Mouse (Mus musculus): ENCODE measurements around the gene Skap2. TPM values are rescaled to one million over a fixed set of nuclear protein-coding genes. Genes with fewer than 3 reads are reported as not detected.

Skap2 gene
- total RNA-seq, 2 experiments from 2014 or later: 18.5 to 44.3 TPM

DNA sequence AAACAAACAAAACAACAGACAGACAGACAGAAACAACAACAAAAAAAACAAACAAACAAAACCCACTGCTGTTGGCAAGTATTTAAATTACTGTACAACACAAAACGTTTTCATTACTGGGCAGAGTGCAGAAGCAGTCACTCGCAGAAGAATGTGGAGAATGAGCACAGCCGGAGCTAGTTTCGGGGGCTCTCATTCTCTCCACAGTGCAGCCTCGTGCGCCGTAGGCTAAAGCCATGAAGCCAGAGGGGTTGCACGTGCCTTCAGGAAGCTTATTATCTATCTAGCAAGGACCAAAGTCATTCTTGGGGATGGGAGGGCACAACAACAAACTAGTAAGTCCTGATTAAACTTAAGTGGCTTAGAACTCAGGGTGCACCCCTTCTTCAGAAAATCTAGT lies 152.0 kb downstream of the Skap2 start:
- no peak for ATAC-seq (replicated peaks; ENCODE audit: low FRiP score, low TSS enrichment, poor library complexity, severe bottlenecking)

DNA sequence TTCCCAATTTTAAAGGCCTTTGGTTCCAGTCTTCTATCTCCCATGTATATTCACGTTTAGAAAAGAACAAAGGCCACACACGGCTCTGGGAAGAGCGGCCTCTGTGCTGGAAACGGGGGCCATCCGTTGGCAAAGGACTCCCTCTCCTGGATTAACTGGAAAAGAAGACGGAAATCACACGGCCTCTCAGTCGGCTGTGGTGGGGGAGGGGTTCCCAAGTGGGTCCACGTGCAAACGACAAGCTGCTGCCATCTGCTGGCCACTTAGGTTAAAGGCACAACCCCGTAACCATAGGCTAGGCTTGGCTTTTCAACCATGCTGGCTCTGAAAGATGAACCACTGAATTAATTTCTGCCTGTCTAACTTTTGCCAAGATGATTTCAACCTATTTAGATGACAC lies 154.5 kb downstream of the Skap2 start:
- ATAC-seq (replicated peaks; ENCODE audit: low FRiP score, low TSS enrichment, poor library complexity, severe bottlenecking): peak; percentile 98

DNA sequence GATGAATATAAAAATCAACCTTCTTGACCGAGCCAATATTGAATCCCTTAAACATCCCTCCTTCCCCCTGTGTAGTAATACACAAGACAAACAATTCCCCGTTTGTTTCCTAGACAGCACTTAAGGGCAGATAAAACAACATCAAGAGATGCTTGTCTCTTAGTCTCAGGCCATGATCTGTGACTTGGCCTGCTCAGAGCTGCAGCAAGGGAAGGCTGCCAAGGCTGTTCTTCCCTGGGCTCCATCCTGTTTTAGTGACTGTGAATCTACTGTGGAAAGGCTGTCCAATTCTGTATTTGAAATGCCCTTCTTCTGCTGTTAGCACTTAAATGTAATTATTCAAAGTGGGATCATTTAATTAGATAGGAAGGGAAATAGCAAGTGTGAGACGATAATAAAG lies 159.1 kb downstream of the Skap2 start:
- no peak for ATAC-seq (replicated peaks; ENCODE audit: low FRiP score, low TSS enrichment, poor library complexity, severe bottlenecking)

DNA sequence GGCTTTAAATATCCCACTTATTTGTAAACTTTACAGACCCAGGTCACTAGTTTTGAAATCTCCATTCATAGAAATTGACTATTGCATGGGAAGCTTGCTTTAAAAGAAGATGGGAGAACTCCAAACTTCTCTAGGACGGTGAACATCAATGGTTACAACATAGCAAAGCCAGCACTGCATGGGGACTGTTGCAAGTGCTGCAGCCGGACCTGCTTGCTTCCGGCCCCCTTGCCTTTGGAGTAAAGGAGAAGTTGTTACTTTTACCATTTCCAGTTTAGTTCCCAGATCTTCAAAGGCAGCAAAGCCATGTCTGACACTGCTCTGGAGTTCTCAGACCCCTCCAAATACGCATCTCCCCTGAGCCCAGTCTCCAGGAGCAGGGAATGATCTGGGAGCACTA lies 159.7 kb downstream of the Skap2 start:
- ATAC-seq (replicated peaks; ENCODE audit: low FRiP score, low TSS enrichment, poor library complexity, severe bottlenecking): no peak

GRCm38 (mm10) chr6:51851544-51851943 lies 160.8 kb downstream of the Skap2 start:
- no peak for ATAC-seq (replicated peaks; ENCODE audit: low FRiP score, low TSS enrichment, poor library complexity, severe bottlenecking)

DNA sequence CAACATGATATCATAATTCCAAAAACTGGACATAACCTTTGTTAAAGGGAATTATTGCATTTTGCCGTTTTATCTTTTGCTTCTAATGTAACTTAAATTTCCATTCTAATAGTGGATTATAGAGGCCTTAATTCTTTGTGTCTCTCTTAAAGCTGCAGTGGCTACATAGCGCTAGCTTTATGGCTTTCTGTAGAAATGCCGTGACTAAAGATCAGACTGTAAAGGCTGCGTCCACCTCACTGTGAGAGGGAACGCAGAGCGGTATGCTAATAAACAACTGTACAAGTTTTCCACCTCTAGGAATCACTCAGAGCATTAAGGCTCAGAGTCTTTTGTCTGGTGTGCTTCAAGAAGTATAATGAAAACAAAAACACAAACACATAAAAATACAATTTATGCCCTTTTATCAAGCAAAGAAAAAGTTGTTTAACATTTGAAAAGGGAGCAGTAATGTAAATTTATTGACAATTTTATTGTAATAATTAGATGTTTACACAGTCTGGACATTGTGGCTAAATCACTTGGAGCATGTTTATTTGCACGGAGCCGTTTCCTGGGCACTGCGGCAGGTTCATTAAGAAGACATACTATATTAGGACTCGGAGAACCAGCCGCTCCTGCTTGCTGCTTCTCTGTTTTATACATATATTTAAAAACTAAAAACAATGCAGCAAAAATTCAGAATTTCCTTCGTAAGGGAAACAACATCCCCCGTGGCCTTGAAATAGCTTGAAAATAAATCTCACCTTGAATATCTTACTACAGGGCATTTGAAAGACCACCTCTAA lies 162.1 kb downstream of the Skap2 start:
- ATAC-seq (replicated peaks; ENCODE audit: low FRiP score, low TSS enrichment, poor library complexity, severe bottlenecking): no peak

DNA sequence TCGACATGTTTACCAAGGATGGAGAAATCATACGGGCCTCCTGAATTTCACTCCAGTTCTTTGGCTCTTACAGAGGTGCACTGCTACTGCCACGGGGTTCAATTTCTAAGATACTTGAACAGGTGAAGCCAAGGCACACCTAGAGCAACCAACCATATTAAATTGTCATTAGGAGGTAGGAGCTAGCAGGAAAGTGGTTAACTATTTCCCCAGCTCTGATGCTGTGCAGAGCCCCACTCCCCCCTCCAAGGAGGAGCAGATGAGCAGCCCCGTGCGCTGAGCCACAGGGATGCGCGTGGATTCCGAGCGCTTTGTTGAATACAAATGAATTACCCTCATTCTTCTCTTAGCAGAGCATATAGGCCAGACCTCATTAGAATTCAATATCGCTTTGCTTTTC lies 162.8 kb downstream of the Skap2 start:
- ATAC-seq (replicated peaks; ENCODE audit: low FRiP score, low TSS enrichment, poor library complexity, severe bottlenecking): no peak

DNA sequence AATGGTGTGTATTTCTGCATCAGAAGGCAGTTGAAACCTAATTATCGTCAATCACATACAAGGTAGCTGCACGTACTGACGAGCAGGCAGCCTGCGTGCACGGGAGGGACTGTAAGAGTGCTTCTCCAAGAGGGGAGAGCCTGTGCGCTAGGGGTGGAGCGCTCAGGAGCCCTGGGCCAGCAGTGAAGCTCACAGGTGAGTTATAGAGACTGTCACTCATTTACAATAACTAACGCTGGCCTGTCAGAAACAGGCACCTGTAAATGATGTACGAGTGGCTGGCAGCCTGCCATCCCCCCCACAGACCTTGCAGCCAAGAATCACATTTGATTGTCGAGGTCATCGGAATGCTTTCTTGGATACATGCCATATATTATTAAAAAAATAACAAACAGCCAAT lies 168.2 kb downstream of the Skap2 start:
- ATAC-seq (replicated peaks; ENCODE audit: low FRiP score, low TSS enrichment, poor library complexity, severe bottlenecking): no peak

DNA sequence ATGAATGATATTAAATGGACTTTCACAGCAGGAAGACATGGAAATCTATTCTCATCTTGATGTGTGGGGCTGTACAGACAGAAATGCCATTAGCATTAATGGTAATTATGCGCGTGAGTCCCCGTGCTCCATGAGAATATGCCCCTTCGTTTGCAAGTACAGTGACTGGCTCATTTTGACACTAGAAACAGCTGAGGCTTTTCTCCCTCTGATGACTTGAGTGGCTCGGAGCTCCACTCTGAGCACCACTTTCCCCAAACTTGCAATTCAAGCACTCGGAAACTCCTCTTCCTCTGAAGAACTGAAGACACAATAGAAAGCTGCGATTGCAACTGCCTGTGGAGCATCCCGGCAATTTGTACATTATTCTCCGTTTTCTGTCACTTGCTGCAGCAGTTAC lies 169.3 kb downstream of the Skap2 start:
- ATAC-seq (replicated peaks; ENCODE audit: low FRiP score, low TSS enrichment, poor library complexity, severe bottlenecking): no peak

DNA sequence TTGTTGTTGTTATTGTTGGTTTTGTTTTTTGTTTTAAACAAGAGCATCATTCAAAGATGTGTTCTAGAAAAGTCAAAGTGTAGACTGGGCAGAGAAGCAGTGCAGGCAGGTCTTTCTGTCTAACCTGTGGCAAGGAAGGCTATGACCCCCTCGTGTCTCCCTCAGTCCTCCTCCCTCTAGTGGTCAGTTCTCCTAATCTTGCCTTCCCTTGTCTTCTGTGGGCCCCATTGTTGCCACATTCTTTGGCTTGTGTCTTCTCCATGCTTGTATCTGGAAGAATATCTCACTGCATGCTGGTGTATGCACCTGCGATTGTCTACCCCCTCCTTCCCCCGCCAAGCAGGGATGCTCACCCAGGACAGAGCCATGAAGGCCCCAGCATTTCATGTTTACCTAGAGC lies 174.2 kb downstream of the Skap2 start:
- ATAC-seq (replicated peaks; ENCODE audit: low FRiP score, low TSS enrichment, poor library complexity, severe bottlenecking): no peak

DNA sequence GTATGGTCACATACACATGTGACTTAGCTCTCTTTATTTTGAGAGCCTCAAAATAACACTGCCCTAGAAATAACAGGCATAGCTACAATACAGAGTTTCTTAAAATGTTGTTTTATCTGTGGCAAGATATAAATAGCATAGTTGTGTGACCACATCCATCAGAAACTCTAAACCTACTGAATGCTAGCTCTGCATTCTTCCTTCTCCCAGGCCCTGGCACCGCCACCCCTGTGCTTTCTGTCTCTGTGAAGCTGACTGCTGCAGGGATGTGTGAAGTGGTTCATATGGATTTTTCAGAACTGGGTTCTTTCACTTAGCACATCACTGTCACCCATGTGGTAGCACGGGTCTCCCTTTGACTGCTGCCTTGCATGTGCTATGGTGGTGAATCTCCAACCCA lies 179.0 kb downstream of the Skap2 start:
- ATAC-seq (replicated peaks; ENCODE audit: low FRiP score, low TSS enrichment, poor library complexity, severe bottlenecking): no peak

DNA sequence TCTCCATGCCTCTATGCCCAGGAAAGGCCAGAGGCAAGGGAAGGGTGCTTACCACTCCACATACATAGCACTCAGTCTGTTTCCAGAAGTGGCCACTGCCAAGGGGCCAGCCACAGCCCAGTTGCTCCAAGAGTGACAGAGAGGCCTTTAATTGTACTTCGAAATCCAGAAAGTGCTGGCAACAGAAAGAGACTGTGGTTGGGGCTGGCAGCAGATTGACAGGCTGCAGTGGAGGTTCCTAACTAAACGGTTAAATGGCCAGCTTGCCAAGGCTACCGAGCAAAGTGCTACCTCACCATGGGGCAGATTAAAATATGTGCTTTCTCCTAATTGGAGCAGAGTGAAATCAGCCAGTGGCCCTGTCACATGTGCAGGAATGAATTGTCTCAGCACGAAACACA lies 186.7 kb downstream of the Skap2 start:
- ATAC-seq (replicated peaks; ENCODE audit: low FRiP score, low TSS enrichment, poor library complexity, severe bottlenecking): no peak

DNA sequence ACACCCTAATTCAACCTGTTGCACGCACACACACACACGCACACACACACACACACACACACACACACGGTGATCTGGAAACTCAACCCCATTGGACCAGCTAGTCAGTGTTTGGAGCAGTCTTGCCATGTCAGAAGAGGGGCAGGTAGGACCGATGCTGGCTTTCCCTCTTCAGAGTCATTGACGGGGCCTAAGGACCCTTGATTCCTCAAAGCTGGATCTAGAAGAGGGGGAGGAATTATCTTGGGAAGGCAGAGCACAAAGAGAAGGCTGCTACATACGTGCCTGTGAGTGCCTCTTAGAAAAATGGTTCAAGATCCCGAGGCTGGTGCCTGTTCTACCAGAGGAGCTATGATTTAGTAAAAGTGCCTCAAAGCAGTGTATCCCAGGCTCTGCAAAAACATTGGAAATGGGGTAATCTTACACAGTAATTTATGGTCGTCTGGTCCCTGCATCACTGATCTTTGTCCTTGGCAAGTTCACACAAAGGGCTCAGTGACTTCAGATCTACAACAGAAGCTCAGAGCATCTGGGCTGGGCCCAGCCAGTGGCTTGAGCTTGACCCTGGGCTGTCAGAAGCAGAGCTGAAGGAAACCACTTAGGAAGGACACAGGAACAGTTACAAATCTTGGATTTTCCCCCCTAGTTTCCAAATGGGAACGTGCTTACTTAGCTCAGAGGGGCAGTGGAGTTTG lies 188.1 kb downstream of the Skap2 start:
- ATAC-seq (replicated peaks; ENCODE audit: low FRiP score, low TSS enrichment, poor library complexity, severe bottlenecking): no peak

DNA sequence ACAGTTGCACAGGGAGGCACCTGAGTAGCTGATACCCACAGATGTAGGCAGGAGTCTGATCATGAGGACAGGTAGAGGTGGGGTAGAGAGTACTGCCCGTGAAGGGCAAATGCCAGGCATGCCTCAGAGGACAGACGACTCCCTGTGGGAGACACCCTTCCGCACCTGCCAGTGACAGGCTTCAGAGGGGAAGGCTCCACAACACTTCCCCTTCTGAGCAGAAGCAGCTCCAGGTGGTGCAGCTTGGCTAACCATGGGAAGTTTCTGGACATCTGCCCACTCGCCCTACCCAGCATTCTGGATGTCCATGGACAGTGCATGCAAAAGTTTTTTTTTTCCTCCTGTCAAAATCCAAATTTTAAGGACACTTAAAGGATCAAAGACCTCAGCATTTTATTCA lies 190.3 kb downstream of the Skap2 start:
- no peak for ATAC-seq (replicated peaks; ENCODE audit: low FRiP score, low TSS enrichment, poor library complexity, severe bottlenecking)

DNA sequence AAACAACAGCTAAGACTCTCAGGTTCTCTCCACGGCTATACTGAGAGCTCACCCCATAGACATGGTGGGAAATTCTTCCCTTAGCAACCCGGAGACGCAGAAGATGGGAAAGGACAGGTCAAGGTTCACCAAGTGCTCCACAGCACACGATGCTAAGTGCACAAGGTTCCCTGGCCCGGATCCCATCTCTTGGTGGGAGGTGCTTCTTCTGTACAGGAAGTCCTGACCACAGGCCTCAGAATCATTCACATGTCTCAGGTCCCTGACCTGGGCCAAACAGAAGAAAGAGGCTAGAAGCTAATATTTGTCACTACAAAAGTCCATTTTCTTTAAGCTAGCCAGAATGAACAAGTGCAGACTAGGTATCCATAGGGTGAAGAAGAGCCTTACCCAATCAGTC lies 191.5 kb downstream of the Skap2 start:
- no peak for ATAC-seq (replicated peaks; ENCODE audit: low FRiP score, low TSS enrichment, poor library complexity, severe bottlenecking)

DNA sequence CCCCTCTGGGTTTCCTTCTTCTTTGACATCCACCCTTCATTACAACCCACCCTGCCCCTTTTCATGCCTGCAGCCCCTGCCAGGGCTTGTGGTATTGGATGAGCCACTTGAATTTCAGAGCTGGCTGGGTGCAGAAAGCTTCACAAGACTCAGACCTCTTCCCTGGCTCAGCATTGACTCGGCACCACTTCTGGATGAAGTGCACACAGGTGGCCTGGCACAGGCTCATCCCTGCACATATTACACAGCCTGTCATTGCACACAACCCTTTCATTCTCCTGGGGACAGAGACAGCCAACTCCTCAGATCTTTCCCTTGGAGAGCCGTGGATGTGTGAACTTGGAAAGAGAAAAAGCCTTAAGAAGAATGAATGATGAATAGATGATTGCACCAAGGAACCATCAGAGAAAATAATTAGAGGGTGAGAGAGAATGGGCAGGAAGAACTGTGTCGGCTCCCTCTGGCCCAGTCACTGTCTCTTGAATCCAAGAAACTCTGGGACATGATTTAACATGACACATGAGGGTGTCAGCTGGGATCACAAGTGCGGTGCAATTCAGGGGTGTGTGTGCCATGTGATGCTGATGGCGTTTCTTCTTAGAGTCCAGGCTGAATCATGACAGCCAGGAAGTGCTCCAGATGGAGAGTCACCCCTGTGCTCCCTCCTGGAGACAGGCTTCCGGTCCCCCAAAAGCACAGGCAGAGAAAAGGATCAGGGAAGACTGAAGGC lies 195.3 kb downstream of the Skap2 start:
- ATAC-seq (replicated peaks; ENCODE audit: low FRiP score, low TSS enrichment, poor library complexity, severe bottlenecking): no peak

- ATAC-seq (replicated peaks; ENCODE audit: low FRiP score, low TSS enrichment, poor library complexity, severe bottlenecking): no peak
These were observed 201.4 kb downstream of the Skap2 start for GRCm38 (mm10) chr6:51810906-51811305.

DNA sequence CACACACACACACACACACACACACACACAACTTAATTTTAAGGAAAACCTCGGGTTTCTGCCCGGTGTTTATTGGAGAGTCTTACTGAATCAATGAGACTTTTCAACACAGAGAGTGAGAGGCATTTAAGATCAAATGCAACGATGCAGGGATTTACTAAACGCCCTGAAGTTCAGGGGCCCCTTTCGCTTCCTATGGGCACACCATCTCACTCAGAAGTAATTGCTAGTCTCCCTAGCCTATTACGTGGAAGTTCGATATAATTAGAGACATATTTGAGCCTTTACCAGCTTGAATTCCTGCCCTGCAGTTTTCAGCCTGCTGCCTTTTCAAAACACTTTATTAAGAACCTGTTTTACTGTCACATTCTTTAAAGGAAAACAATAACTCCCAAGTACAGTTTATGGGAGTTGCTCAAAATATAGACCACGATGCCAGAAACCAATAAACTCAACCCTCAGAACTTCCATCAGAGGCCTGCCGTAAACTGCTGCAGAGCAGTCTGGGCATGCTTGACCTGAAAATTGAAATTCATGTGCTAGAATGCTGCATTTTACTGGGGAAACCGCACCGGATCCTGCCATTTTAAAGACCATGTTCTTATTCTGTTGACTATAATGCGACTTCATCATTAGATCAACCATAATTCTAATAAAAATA lies 203.1 kb downstream of the Skap2 start:
- ATAC-seq (replicated peaks; ENCODE audit: low FRiP score, low TSS enrichment, poor library complexity, severe bottlenecking): no peak

DNA sequence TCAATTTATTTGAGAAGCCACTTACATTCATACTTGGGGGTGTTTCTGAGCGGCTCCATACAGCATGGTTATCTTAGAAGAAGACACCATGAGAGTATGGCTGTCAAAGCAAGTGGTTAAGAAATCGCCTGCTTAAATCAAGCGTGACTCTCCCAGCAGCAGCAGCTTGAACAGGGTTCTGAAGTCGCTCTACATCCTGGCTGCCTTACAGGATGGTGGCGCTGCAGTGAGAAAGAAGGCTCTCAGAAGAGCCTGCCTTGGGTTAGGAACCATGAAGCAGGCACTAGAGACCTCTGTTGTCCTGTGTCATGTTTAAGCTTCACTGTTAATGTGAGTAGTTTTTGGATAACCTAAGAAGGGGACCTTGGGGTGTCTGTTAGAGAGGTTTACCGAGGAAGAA lies 204.3 kb downstream of the Skap2 start:
- ATAC-seq (replicated peaks; ENCODE audit: low FRiP score, low TSS enrichment, poor library complexity, severe bottlenecking): no peak

Measured in megakaryocyte-erythroid progenitor cell, adult 5-6 weeks (primary cell).